Mouse (Mus musculus) urinary bladder, postnatal 25 days (tissue): Measurements from ENCODE around the gene Gm21988.

Source experiments
- DNase-seq: peaks from one replicate; pipeline ENCODE4 v3.0.0; 2022; ENCODE audit warnings: low spot score

Gm21988 gene

GRCm38 (mm10) chr11:70236717-70237116 lies 2.9 kb downstream of the Gm21988 start:
- no peak for DNase-seq

- no peak for DNase-seq
Observed at GRCm38 (mm10) chr11:70235254-70235900, 4.3 kb downstream of the Gm21988 start.

- no peak for DNase-seq
Observed at GRCm38 (mm10) chr11:70234497-70234896, 5.1 kb downstream of the Gm21988 start.

GRCm38 (mm10) chr11:70234037-70234436 lies 5.6 kb downstream of the Gm21988 start:
- DNase-seq = no peak

GRCm38 (mm10) chr11:70233016-70233415 lies 6.6 kb downstream of the Gm21988 start:
- DNase-seq = no peak

- no peak for DNase-seq
Observed at GRCm38 (mm10) chr11:70232546-70232945, 7.1 kb downstream of the Gm21988 start.

- peak; percentile 88 for DNase-seq
Observed at GRCm38 (mm10) chr11:70230239-70230727, 9.3 kb downstream of the Gm21988 start.

GRCm38 (mm10) chr11:70229260-70230010 lies 10.2 kb downstream of the Gm21988 start, which contains the start of gene Bcl6b:
TSS of gene Bcl6b (minus strand) at chr11:70229798.
- no peak for DNase-seq

GRCm38 (mm10) chr11:70228828-70229227 lies 10.8 kb downstream of the Gm21988 start:
- DNase-seq = peak; percentile 76

GRCm38 (mm10) chr11:70227661-70228245 lies 11.9 kb downstream of the Gm21988 start:
- no peak for DNase-seq

- DNase-seq = no peak
Observed at GRCm38 (mm10) chr11:70227126-70227525, 12.5 kb downstream of the Gm21988 start.

- no peak for DNase-seq
Observed at GRCm38 (mm10) chr11:70226602-70226890, 13.1 kb downstream of the Gm21988 start.

GRCm38 (mm10) chr11:70225798-70226601 lies 13.6 kb downstream of the Gm21988 start:
- no peak for DNase-seq

GRCm38 (mm10) chr11:70223724-70224123 lies 15.9 kb downstream of the Gm21988 start:
- no peak for DNase-seq

GRCm38 (mm10) chr11:70221603-70222500 lies 17.8 kb downstream of the Gm21988 start:
- no peak for DNase-seq

- peak; percentile 85 for DNase-seq
Observed at GRCm38 (mm10) chr11:70220731-70221602, 18.7 kb downstream of the Gm21988 start, which contains the start of gene Slc16a13. TSS of gene Slc16a13 (minus strand) at chr11:70221064.

GRCm38 (mm10) chr11:70220323-70220722 lies 19.3 kb downstream of the Gm21988 start:
- DNase-seq = no peak

- DNase-seq = no peak
Observed at GRCm38 (mm10) chr11:70219873-70220272, 19.8 kb downstream of the Gm21988 start.

GRCm38 (mm10) chr11:70218741-70219470 lies 20.7 kb downstream of the Gm21988 start:
- no peak for DNase-seq
